In the genomic region with DNA sequence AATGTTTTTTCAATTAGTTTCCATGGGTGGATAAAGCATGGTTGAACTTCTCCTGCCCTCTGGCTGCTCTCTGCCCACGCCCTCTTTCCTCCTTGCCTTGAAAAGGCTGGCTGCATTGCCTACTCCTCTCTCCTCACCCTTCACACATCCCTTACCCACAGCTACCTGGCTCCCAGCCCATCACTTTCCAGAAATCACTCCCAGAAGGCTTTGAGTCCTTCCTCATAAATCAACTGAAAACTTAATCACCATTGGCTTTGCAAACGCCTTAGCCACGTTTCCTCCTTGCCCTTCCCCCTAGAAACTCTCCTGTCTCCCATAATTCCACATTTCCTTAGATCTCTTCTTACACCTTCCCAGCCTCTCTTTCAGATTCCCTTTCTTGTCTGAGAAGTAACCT, we compare ENCODE assay signal across 14 mouse cellular contexts. TPM values are rescaled to one million over a fixed set of nuclear protein-coding genes. Genes with fewer than 3 reads are reported as not detected.
A peak's percentile ranks its signal among the peaks of the same experiment; 100 is the strongest.
DNase-seq lines count a peak whose midpoint lies in the region; ATAC-seq and TF ChIP-seq lines count a peak whose summit lies in the region.
"Had no signal": no experiment of that assay in that cellular context is flagged by ENCODE, and none has a peak within 500 bp of the region (broad histone marks: within the 10 kb centered on the region; RNA-seq: fewer than 3 reads in every experiment).

No protein-coding gene starts in this region.

- WGBS in lung, postnatal 0 days, result 39% methylated on average over 3 of the region's 3 CpGs
- 19% methylated on average over 3 of the region's 3 CpGs for WGBS in stomach, embryonic 15.5 days

- no peak overlapping the region for H3K4me2 ChIP-seq in lung, postnatal 0 days (replicated peaks; ENCODE audit: low read depth, low read length)
- H3K4me2 ChIP-seq in stomach, embryonic 15.5 days, result no peak overlapping the region
- H3K4me2 ChIP-seq: liver, embryonic 11.5 days had no signal

- H3K36me3 ChIP-seq in lung, postnatal 0 days (ENCODE audit: insufficient read depth, low read length), result no peaks in the 10 kb centered on the region
- H3K36me3 ChIP-seq in stomach, embryonic 15.5 days, result no peaks in the 10 kb centered on the region
- H3K36me3 ChIP-seq: G1E had no signal

- no peak for TF ChIP-seq EP300 in lung, postnatal 0 days (IDR thresholded peaks at IDR 0.05)

- no peak; the same call in 1 of the 2 replicates for ATAC-seq in lung, postnatal 0 days
- peak; percentile 43; the same call in 1 of the 2 replicates for ATAC-seq in stomach, embryonic 15.5 days (ENCODE audit: insufficient read depth, low FRiP score, low read depth)
- ATAC-seq: forebrain, embryonic 14.5 days had no signal

- no peak overlapping the region for H3K9ac ChIP-seq in lung, postnatal 0 days (replicated peaks; ENCODE audit: low read depth)
- no peak overlapping the region for H3K9ac ChIP-seq in stomach, embryonic 15.5 days

- peak; percentile 5 to 8 for DNase-seq in cerebellum, postnatal 10 days
- no peak for DNase-seq in cerebellum, adult 8-10 months
- peak; percentile 37 for DNase-seq in lung, postnatal 0 days (ENCODE audit: low spot score)
- DNase-seq in lung, postnatal 14 days, result no peak
- DNase-seq in fat pad, adult 2 months (ENCODE audit: extremely low read depth, low read depth, low spot score), result peak; percentile 31
- DNase-seq in left cerebral cortex, adult 18-20 months (ENCODE audit: low spot score in 2 of 2), result no peak
- DNase-seq in gastrocnemius, postnatal 4 days (ENCODE audit: low spot score in 2 of 2), result no peak
- DNase-seq: cerebellum, adult 11 months; embryo, embryonic 11 days; kidney, adult 8-10 months had no signal

- H3K27me3 ChIP-seq in lung, postnatal 0 days (replicated peaks; ENCODE audit: insufficient read depth, low read length), result no peaks in the 10 kb centered on the region
- no peaks in the 10 kb centered on the region for H3K27me3 ChIP-seq in stomach, embryonic 15.5 days (replicated peaks)

- TF ChIP-seq CTCF in lung, postnatal 0 days (IDR thresholded peaks at IDR 0.05), result no peak

- H3K27ac ChIP-seq in lung, postnatal 0 days (ENCODE audit: low read length), result no peak overlapping the region
- H3K27ac ChIP-seq in stomach, embryonic 15.5 days, result no peak overlapping the region

- H3K4me3 ChIP-seq in lung, postnatal 0 days (ENCODE audit: low read depth, low read length), result no peak overlapping the region
- H3K4me3 ChIP-seq in stomach, embryonic 15.5 days (replicated peaks), result no peak overlapping the region

- H3K9me3 ChIP-seq in lung, postnatal 0 days (ENCODE audit: low read length), result no peaks in the 10 kb centered on the region
- H3K9me3 ChIP-seq in stomach, embryonic 15.5 days, result no peaks in the 10 kb centered on the region
- H3K9me3 ChIP-seq: G1E had no signal

- no peaks in the 10 kb centered on the region for H3K4me1 ChIP-seq in lung, postnatal 0 days (ENCODE audit: insufficient read depth, low read depth, low read length)
- H3K4me1 ChIP-seq in stomach, embryonic 15.5 days, result no peaks in the 10 kb centered on the region

RNA-seq across cellular contexts. Expression of a gene that starts 32.2 kb away (rescaled TPM):
- polyA plus RNA-seq in lung, postnatal 0 days (2015; fragmentation: Nextera tagmentation; extraction: Ambion mirVana), result 11.2 and 11.8 TPM in 2 replicates
- polyA plus RNA-seq in stomach, embryonic 15.5 days (2015; fragmentation: Nextera tagmentation; extraction: Ambion mirVana), result 4.4 and 5.1 TPM in 2 replicates
- total RNA-seq in left cerebral cortex, adult 18-20 months (2021), result 1 to 10 TPM; 1.0 to 2.4 TPM
- total RNA-seq in gastrocnemius, postnatal 4 days (2021), result 1 to 10 TPM; 1.1 to 1.4 TPM
- total RNA-seq: G1E had no signal
- polyA plus RNA-seq: G1E had no signal

RNA-seq across cellular contexts. Expression of a gene that starts 36.6 kb away (rescaled TPM):
- 76.5 and 83.4 TPM in 2 replicates for polyA plus RNA-seq in lung, postnatal 0 days (2015; fragmentation: Nextera tagmentation; extraction: Ambion mirVana)
- polyA plus RNA-seq in stomach, embryonic 15.5 days (2015; fragmentation: Nextera tagmentation; extraction: Ambion mirVana), result 105 and 115 TPM in 2 replicates
- 1 to 10 TPM; 5.3 to 7.8 TPM for total RNA-seq in left cerebral cortex, adult 18-20 months (2021)
- total RNA-seq in gastrocnemius, postnatal 4 days (2021), result 10 to 100 TPM in 1 of 2 experiments, 1 to 10 TPM in 1; 8.3 to 11.4 TPM

RNA-seq across cellular contexts. Expression of a gene that starts 59.4 kb away (rescaled TPM):
- 34.0 and 43.7 TPM in 2 replicates for polyA plus RNA-seq in lung, postnatal 0 days (2015; fragmentation: Nextera tagmentation; extraction: Ambion mirVana)
- 72.0 and 74.6 TPM in 2 replicates for polyA plus RNA-seq in stomach, embryonic 15.5 days (2015; fragmentation: Nextera tagmentation; extraction: Ambion mirVana)
- 10 to 100 TPM; 16.9 to 22.9 TPM for total RNA-seq in left cerebral cortex, adult 18-20 months (2021)
- total RNA-seq in gastrocnemius, postnatal 4 days (2021), result 10 to 100 TPM; 19.0 to 19.4 TPM

Comparison
In these comparisons a context has a peak if more than half of its experiments do, and no peak if none do; other contexts are left out.
1. DNase-seq: peak in cerebellum, postnatal 10 days (2 of 2), lung, postnatal 0 days (single experiment) and fat pad, adult 2 months (single experiment); none in cerebellum, adult 8-10 months (single experiment), lung, postnatal 14 days (single experiment), left cerebral cortex, adult 18-20 months (0 of 2) and gastrocnemius, postnatal 4 days (0 of 2).